Mouse (Mus musculus) liver, embryonic 15.5 days (tissue): ENCODE measurements around the gene Adamts4. TPM values are rescaled to one million over a fixed set of nuclear protein-coding genes. Genes with fewer than 3 reads are reported as not detected.

ENCODE experiments used
- ATAC-seq: fragments of 200-750 bp; cut with Nextera tagmentation; 2 replicates; pipeline ENCODE4 v1.8.0; 2017; ENCODE audit warnings: moderate number of reproducible peaks, mild to moderate bottlenecking, moderate library complexity; ENCODE audit not compliant: insufficient read depth
- H3K27ac ChIP-seq: fragments of 300-500 bp; sonication (generic); replicated peaks from 2 replicates; pipeline ENCODE4 v1.5.1; 2015; ENCODE audit warnings: mild to moderate bottlenecking, inconsistent platforms
- H3K27me3 ChIP-seq: fragments of 300-500 bp; sonication (generic); 2 replicates; pipeline ENCODE4 v1.6.1; 2015; ENCODE audit warnings: mild to moderate bottlenecking, inconsistent platforms
- H3K36me3 ChIP-seq: fragments of 300-500 bp; sonication (generic); replicated peaks from 2 replicates; pipeline ENCODE4 v1.6.1; 2015; ENCODE audit warnings: moderate library complexity, mild to moderate bottlenecking, inconsistent platforms
- H3K4me1 ChIP-seq: fragments of 300-500 bp; sonication (generic); replicated peaks from 2 replicates; pipeline ENCODE4 v1.6.1; 2015; ENCODE audit warnings: inconsistent platforms
- H3K4me2 ChIP-seq: fragments of 300-500 bp; sonication (generic); 2 replicates; pipeline ENCODE4 v1.6.1; 2015; ENCODE audit warnings: moderate library complexity, mild to moderate bottlenecking, inconsistent platforms
- H3K4me3 ChIP-seq: fragments of 300-500 bp; sonication (generic); replicated peaks from 2 replicates; pipeline ENCODE4 v1.5.1; 2015; ENCODE audit warnings: mild to moderate bottlenecking, inconsistent platforms
- H3K9ac ChIP-seq: fragments of 300-500 bp; sonication (generic); 2 replicates; pipeline ENCODE4 v1.6.1; 2015; ENCODE audit warnings: moderate library complexity, mild to moderate bottlenecking, inconsistent platforms
- H3K9me3 ChIP-seq: fragments of 300-500 bp; sonication (generic); replicated peaks from 2 replicates; pipeline ENCODE4 v1.6.1; 2016; ENCODE audit warnings: inconsistent platforms
- WGBS: fragments of 180-500 bp; shearing (Covaris S2); methylation state at CpG from one replicate; pipeline ENCODE4 v1.1.7; 2015; ENCODE audit warnings: mixed read lengths; ENCODE audit not compliant: insufficient replicate concordance; 5-methylcytosine and 5-hydroxymethylcytosine counted together
- polyA plus RNA-seq: library from polyadenylated mRNA; unstranded; fragments of >200 nt; fragmentation: Nextera tagmentation; extraction: Ambion mirVana; gene quantifications from 2 replicates; pipeline ENCODE4 v1.2.1, GENCODE M21; 2015

Adamts4 gene
- polyA plus RNA-seq, 1 experiment from 2014 or later = 0.58 TPM

DNA sequence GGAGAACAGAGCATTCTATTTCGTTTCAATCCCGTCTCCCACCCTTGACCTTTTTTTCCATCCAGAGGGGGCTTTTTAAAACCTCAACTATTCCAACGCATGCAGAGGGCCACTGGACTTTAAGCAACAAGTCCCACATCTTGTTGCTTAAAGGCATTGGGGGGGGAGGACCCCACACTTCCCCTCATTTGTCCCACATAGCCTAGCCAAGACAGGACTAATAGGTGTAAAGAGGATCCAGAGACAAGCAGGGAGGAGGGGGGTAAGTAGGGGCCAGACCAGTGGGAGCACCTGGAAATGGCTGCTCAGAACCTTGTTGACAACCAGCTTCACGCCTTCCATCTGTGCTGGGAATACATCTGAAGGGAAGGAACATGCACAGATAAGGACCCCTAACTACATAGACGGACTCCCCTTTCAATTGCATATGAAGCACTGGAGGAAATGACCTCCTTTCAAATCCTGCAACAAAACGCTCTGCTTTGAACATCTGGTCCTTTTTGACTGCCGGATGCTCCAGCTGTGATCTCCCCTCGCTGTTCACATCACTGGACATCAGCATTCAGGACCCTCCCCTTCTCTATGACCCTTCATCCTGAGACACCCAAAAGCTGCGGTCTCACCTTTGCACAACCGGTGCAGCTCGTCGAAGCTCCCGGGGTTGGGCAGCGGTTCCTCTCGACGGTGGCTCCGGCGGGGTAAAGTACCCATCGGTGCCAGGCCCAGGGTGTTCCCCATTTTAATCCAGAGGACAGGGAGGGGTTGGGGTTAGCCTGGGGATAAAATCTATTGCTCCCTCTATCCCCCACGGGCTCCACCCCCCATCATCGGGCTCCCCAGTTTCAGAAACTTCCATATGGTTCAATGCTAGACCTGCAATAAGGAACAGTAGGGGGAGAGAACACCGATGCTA lies 28.7 kb upstream of the Adamts4 start:
- ATAC-seq = no peak
- WGBS = 6% methylated on average over 22 of the region's 22 CpGs
- Histone ChIP-seq H3K9me3 (no peaks in the 10 kb centered on the region), H3K27me3 (no peaks in the 10 kb centered on the region), H3K9ac (peak overlapping the region; percentile 52), H3K4me3 (peak overlapping the region; percentile 69), H3K36me3 (peaks cover 26% of the 10 kb centered on the region), H3K4me1 (peaks cover 28% of the 10 kb centered on the region), H3K27ac (peak overlapping the region; percentile 61), H3K4me2 (peak overlapping the region; percentile 90)

- Histone ChIP-seq H3K4me3 (peak within 1 kb of the TSS; percentile 69), H3K9me3 (no peaks in the 10 kb centered on the region), H3K4me1 (peaks cover 25% of the 10 kb centered on the region), H3K4me2 (peak within 1 kb of the TSS; percentile 90), H3K36me3 (peaks cover 26% of the 10 kb centered on the region), H3K9ac (peak within 1 kb of the TSS; percentile 59), H3K27me3 (no peaks in the 10 kb centered on the region), H3K27ac (peak within 1 kb of the TSS; percentile 87)
- ATAC-seq = peak; percentile 93
- WGBS = 2% methylated on average over 28 of the region's 28 CpGs
Observed at GRCm38 (mm10) chr1:171222238-171223155, 27.7 kb upstream of the Adamts4 start, which contains the start of gene Tomm40l. Tomm40l (minus strand) TSS chr1:171222514.

DNA sequence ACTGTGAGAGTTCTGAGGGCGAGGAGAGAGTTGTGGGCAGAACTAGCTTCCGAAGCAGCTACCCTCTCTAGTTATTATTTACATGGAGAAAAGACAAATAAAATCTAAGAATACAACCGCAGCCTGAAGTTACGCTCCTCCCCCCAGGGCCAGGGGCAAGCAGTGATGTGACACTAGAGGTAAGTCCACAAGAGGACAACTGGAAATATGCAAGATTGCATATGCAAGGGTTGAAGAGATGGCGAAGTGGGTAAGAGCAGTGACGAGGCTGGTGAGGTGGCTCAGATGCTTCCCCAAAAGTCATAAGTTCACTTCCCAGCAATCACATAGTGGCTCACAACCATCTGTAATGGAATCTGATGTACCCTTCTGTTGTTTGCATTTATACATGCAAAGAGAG lies 27.1 kb upstream of the Adamts4 start:
- no peak for ATAC-seq
- Histone ChIP-seq H3K4me2 (peak overlapping the region; percentile 90), H3K36me3 (peaks cover 21% of the 10 kb centered on the region), H3K9me3 (no peaks in the 10 kb centered on the region), H3K4me3 (peak overlapping the region; percentile 69), H3K27me3 (no peaks in the 10 kb centered on the region), H3K4me1 (peaks cover 25% of the 10 kb centered on the region), H3K27ac (peak overlapping the region; percentile 87), H3K9ac (peak overlapping the region; percentile 59)
- 54% methylated on average over 6 of the region's 6 CpGs for WGBS

DNA sequence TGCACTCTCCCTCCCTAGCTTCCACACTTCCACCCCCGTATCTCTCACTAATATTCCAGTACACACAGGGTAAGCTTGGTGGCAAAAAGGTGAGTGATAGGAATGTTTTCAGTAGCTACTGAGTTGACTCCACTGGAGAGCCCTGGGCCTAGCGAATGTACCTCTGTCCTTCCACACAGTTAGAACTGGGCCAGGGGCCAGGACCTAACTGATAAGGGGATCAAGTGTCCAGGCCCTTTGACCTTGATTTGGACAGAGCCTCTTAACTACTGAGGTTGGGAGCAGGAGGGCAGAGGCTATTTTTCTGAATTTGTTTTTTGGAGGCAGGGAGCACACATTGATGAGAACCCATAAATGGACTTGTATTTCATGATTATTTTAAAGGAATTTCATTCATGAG lies 26.4 kb upstream of the Adamts4 start:
- H3K4me1 ChIP-seq = peaks cover 25% of the 10 kb centered on the region
- peak overlapping the region; percentile 87 for H3K27ac ChIP-seq
- H3K9ac ChIP-seq = no peak overlapping the region
- H3K36me3 ChIP-seq = peaks cover 17% of the 10 kb centered on the region
- 79% methylated on average over 2 of the region's 2 CpGs for WGBS
- H3K4me2 ChIP-seq = no peak overlapping the region; the same call in 1 of the 2 replicates
- H3K4me3 ChIP-seq = no peak overlapping the region
- peak; percentile 21 for ATAC-seq
- no peaks in the 10 kb centered on the region for H3K27me3 ChIP-seq
- H3K9me3 ChIP-seq = no peaks in the 10 kb centered on the region

DNA sequence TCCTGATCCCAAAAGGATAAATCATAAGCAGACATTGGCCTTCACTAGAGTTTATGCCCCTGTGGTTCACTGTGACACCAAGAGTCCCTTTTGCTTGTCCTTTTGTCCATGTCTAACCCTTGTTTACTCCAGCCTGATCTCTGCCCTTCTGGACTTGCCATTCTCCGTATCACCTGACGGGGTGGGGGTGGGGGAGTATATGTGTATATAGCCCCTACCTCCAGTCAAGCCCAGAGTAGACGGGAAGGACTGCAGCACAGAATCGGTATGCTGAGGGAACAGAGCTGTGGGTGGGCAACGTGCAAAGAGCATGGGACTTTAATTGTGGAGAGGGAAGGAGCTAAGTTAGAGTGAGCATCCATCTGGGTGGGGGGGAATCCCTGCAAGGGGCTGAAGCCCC lies 25.4 kb upstream of the Adamts4 start, which contains the start of gene Apoa2:
Gene Apoa2, plus strand, starts transcription at position 198 of the 400 bp plus-strand sequence.
- Histone ChIP-seq H3K36me3 (0 out of 2 replicates have a peak, but pooled peaks cover 7% of the 10 kb centered on the region), H3K4me1 (peaks cover 25% of the 10 kb centered on the region), H3K9me3 (no peaks in the 10 kb centered on the region), H3K4me3 (peak within 1 kb of the TSS; percentile 44), H3K27ac (peak within 1 kb of the TSS; percentile 87), H3K9ac (0 out of 2 replicates have a peak within 1 kb of the TSS, but pooled peaks have one; percentile 25), H3K4me2 (peak within 1 kb of the TSS; percentile 44), H3K27me3 (no peaks in the 10 kb centered on the region)
- 0 out of 2 replicates have a peak, but pooled peaks have one; percentile 4 for ATAC-seq
- WGBS = 64% methylated on average over 5 of the region's 5 CpGs

DNA sequence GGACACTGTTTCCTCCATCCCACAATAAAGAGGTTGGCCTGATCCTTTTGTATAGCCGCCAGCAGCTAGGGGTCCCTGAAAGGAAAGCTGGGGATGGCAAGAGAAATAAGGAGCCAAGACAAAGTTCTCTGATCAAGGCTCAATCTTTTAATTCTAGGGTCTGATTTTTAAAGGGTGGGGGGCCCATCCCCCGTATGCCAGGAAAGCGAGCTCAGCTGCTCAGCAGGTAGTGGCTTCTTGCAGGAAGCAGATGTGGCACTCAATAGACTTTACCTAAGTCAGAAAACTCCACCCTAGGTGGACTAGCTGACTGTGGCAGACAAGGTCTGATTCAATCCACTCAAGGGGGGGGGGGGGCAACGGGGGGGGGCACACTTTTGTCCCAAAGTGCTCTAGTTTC lies 23.4 kb upstream of the Adamts4 start:
- Histone ChIP-seq H3K4me3 (peak overlapping the region; percentile 44), H3K4me2 (peak overlapping the region; percentile 41), H3K4me1 (peaks cover 12% of the 10 kb centered on the region), H3K36me3 (no peaks in the 10 kb centered on the region), H3K9ac (peak overlapping the region; percentile 25; the same call in 1 of the 2 replicates), H3K9me3 (no peaks in the 10 kb centered on the region), H3K27me3 (no peaks in the 10 kb centered on the region), H3K27ac (no peak overlapping the region; the same call in 1 of the 2 replicates)
- ATAC-seq = no peak
- WGBS = 43% methylated on average over 4 of the region's 4 CpGs

DNA sequence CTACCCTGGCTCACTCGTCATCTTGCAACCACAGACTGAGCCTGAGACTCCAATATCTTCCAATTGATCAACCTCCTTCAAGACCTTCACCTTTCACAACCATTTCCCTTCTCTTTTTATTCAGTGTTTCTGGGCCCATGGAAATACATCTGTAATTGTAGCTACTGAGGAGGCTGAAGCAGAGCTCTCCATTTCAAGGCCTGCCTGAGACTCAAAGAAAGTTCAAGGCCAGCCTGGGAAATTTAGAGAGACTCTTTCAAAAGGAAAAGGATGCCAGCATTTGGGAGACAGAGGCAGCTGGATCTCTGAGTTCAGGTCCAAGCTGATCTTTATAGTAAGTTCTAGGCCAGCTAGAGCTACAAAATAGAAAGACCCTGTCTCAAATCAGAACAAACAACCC lies 22.3 kb upstream of the Adamts4 start:
- Histone ChIP-seq H3K9me3 (no peaks in the 10 kb centered on the region), H3K27ac (no peak overlapping the region), H3K4me2 (no peak overlapping the region), H3K27me3 (no peaks in the 10 kb centered on the region), H3K9ac (no peak overlapping the region), H3K36me3 (no peaks in the 10 kb centered on the region), H3K4me1 (peaks cover 16% of the 10 kb centered on the region), H3K4me3 (no peak overlapping the region)
- no peak for ATAC-seq
- WGBS = 19% methylated on average over 1 of the region's 1 CpGs

- Histone ChIP-seq H3K4me3 (no peak overlapping the region), H3K4me1 (peaks cover 30% of the 10 kb centered on the region), H3K27ac (no peak overlapping the region), H3K4me2 (no peak overlapping the region), H3K27me3 (no peaks in the 10 kb centered on the region), H3K36me3 (peaks cover 11% of the 10 kb centered on the region), H3K9ac (no peak overlapping the region), H3K9me3 (no peaks in the 10 kb centered on the region)
- 64% methylated on average over 6 of the region's 6 CpGs for WGBS
- no peak for ATAC-seq
Observed at GRCm38 (mm10) chr1:171229750-171230149, 20.5 kb upstream of the Adamts4 start.

DNA sequence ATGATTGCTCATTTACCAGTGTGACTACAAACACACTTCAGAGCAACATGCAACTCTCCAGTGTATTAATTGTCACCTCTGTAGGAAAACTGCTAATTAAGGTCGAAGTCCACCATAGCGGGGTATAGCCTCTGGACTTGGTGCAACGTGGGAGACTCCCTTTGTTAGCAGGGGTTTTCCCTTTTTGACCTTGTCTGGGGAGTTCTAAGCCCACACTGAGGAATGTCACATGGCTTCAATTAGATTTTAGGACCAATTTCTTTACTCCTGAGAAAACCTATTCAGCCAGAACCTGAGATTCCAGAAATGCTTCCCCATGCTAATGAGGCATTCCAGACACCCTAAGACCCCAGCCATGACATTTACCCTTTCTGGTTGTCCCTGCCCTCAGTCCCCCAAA lies 20.0 kb upstream of the Adamts4 start:
- peaks cover 15% of the 10 kb centered on the region for H3K36me3 ChIP-seq
- no peak overlapping the region for H3K4me3 ChIP-seq
- no peaks in the 10 kb centered on the region for H3K9me3 ChIP-seq
- H3K9ac ChIP-seq = no peak overlapping the region
- no peak for ATAC-seq
- peaks cover 35% of the 10 kb centered on the region for H3K4me1 ChIP-seq
- no peak overlapping the region for H3K4me2 ChIP-seq
- H3K27me3 ChIP-seq = no peaks in the 10 kb centered on the region
- no peak overlapping the region for H3K27ac ChIP-seq
- 75% methylated on average over 3 of the region's 3 CpGs for WGBS

- H3K9me3 ChIP-seq = no peaks in the 10 kb centered on the region
- WGBS = 26% methylated on average over 4 of the region's 4 CpGs
- H3K4me2 ChIP-seq = peak overlapping the region; percentile 27
- no peak for ATAC-seq
- H3K4me3 ChIP-seq = peak overlapping the region; percentile 43
- no peak overlapping the region for H3K9ac ChIP-seq
- H3K4me1 ChIP-seq = peaks cover 39% of the 10 kb centered on the region
- H3K36me3 ChIP-seq = peaks cover 30% of the 10 kb centered on the region
- H3K27me3 ChIP-seq = no peaks in the 10 kb centered on the region
- no peak overlapping the region for H3K27ac ChIP-seq
Observed at GRCm38 (mm10) chr1:171231844-171232243, 18.4 kb upstream of the Adamts4 start.
